Mouse (Mus musculus): ENCODE measurements around the gene Myocd.

The Myocd gene

DNA sequence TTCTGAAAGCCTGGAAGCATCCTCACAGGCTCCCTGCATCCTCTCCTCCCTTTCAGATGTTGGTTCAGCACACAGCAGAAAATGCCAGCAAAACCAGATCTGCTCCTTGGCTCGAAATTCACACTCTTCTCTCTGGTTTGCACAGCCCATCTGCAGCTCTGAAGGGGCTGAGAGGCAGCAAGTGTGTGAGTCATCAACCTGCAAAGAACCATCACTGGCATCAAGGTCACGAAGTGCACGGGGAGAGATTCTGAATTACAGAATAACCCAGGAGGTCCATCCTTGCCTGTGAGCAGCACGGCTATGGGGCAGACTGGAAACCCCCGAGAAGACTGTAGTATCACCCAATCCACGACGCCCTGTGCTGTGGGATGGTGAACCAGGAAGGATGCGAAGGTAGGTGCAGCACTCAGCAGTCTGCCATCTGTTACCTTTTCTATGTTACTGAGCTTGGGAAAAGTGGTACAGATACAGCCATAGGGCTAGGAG lies 134.5 kb downstream of the Myocd start:
- peak; percentile 76 for DNase-seq

DNA sequence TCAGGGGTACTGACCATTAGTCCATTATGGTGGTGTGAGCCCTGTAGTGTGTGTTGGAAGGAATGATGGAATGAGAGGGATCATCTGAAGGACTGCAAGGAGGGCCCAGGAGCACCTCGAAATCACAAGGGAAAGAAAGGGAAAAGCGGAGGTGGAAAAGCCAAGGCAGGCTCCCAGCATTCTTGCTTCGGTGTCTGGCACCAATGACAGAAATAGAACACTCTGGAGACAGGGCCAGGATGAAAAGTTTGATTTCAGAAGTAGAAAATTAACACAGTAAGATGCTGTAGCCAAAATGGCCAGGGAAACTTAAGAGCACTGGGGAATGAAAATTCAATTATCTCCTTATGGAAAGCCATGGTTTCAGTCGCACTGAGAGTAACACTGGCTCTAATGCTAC lies 136.1 kb downstream of the Myocd start:
- no peak for DNase-seq

DNA sequence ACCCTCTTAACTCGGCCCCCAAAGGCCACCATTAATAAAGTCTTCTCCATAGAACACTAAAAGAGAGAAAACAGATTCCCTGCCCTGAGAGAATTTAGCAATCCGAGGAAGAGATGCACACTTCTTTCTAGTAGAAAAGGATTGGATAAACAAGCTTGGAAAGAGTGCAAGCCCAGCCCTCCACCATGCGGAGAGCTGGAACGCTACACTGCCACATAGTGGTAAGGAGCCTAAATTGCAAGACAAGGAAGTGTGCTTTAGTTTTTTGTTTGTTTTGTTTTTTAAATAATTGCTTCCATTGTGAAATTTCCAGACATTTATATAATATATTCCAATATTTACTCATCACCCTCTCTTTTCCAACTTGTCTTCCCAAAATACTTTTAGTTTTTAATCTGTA lies 140.7 kb downstream of the Myocd start:
- no peak for DNase-seq

DNA sequence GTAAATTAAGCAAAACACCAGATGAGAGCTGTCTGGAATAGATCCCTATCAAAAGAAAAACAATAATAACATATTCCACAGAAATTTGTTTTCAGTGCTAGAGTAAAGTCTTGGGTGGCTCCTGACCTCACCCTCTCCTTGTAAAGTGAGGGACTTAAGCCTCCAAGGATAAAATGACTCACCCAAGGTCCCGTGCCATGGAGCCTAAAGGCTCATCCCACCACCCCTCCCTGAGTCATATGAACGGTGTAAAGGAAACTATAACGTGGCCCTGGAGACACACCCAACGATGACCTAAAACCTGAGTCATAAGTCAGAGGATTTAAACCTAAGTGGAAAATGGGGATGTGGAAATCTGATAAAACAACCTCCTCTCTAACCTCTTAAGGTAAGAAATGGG lies 141.1 kb downstream of the Myocd start:
- DNase-seq = no peak

DNA sequence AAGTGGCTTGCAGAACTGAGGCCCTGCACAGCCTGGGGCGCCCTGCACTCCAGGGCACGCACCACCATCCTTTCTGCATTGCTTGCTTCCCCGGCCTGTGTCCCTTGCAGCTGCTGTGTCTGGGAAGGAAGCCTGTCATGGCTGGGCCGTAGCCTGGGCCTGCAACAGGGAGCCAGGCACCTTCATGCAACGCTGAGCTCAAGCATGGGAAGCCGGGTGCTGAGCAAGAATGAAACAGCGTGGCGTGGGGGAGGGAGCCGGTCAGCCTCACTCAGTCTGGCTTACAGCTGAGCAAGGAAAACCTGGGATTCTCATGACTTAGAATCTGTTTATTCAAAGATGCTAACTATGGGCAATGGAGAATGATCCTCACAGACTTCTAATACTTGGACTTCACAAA lies 143.2 kb downstream of the Myocd start:
- no peak for DNase-seq
